Mouse (Mus musculus) thymus, adult 2 months (tissue): Measurements from ENCODE around the gene Fam222a.

Experiments used
- CTCF ChIP-seq: fragments of 200-500 bp; IDR thresholded peaks from 2 replicates; pipeline ENCODE4 v1.5.1; 2012; ENCODE audit warnings: mild to moderate bottlenecking, control low read depth, low read length, moderate library complexity, borderline replicate concordance; ENCODE audit not compliant: control insufficient read depth, poor library complexity, insufficient read depth; ENCODE audit errors: extremely low read depth
- POLR2A ChIP-seq: fragments of 200-500 bp; IDR thresholded peaks from 2 replicates; pipeline ENCODE4 v1.6.1; 2012; ENCODE audit warnings: mild to moderate bottlenecking, low read length, control low read depth, moderate library complexity; ENCODE audit not compliant: control insufficient read depth, poor library complexity, insufficient read depth; ENCODE audit errors: extremely low read depth

- no peak for TF ChIP-seq POLR2A
- no peak for TF ChIP-seq CTCF
These were observed 87.9 kb downstream of the Fam222a start for GRCm38 (mm10) chr5:114655721-114656120.
